Mouse (Mus musculus): Measurements from ENCODE around the gene Pqbp1. TPM values are rescaled to one million over a fixed set of nuclear protein-coding genes. Genes with fewer than 3 reads are reported as not detected.

The Pqbp1 gene
- polyA plus RNA-seq, 1 experiment from 2014 or later: 191 TPM

GRCm38 (mm10) chrX:7865343-7865742, 33.7 kb downstream of the Pqbp1 start:
- no peak overlapping the region for H3K9ac ChIP-seq (replicated peaks; ENCODE audit: low read depth, low read length)
- H3K9me3 ChIP-seq (ENCODE audit: control insufficient read depth, low read length): no peaks in the 10 kb centered on the region
- H3K4me2 ChIP-seq (ENCODE audit: low read depth, low read length): no peak overlapping the region
- H3K4me1 ChIP-seq (ENCODE audit: control insufficient read depth, insufficient read depth, low read length): no peaks in the 10 kb centered on the region
- no peak overlapping the region for H3K4me3 ChIP-seq (ENCODE audit: low read depth, low read length)
- ATAC-seq (ENCODE audit: low read depth): no peak
- WGBS: 85% methylated on average over 2 of the region's 2 CpGs
- H3K27ac ChIP-seq (ENCODE audit: low read depth, low read length): no peak overlapping the region
- no peaks in the 10 kb centered on the region for H3K27me3 ChIP-seq (ENCODE audit: control insufficient read depth, insufficient read depth, low read length)
- H3K36me3 ChIP-seq (ENCODE audit: control insufficient read depth, insufficient read depth, low read length): no peaks in the 10 kb centered on the region

GRCm38 (mm10) chrX:7864551-7864950, 34.5 kb downstream of the Pqbp1 start:
- no peak overlapping the region for H3K4me2 ChIP-seq (ENCODE audit: low read depth, low read length)
- H3K4me1 ChIP-seq (ENCODE audit: control insufficient read depth, insufficient read depth, low read length): no peaks in the 10 kb centered on the region
- H3K27me3 ChIP-seq (ENCODE audit: control insufficient read depth, insufficient read depth, low read length): no peaks in the 10 kb centered on the region
- H3K9ac ChIP-seq (replicated peaks; ENCODE audit: low read depth, low read length): no peak overlapping the region
- H3K9me3 ChIP-seq (ENCODE audit: control insufficient read depth, low read length): no peaks in the 10 kb centered on the region
- no peak for ATAC-seq (ENCODE audit: low read depth)
- WGBS: 76% methylated on average over 3 of the region's 3 CpGs
- no peaks in the 10 kb centered on the region for H3K36me3 ChIP-seq (ENCODE audit: control insufficient read depth, insufficient read depth, low read length)
- H3K4me3 ChIP-seq (ENCODE audit: low read depth, low read length): no peak overlapping the region
- no peak overlapping the region for H3K27ac ChIP-seq (ENCODE audit: low read depth, low read length)

GRCm38 (mm10) chrX:7863181-7863580, 35.9 kb downstream of the Pqbp1 start:
- Histone ChIP-seq H3K4me1 (ENCODE audit: control insufficient read depth, insufficient read depth, low read length) (no peaks in the 10 kb centered on the region), H3K4me3 (ENCODE audit: low read depth, low read length) (no peak overlapping the region), H3K36me3 (ENCODE audit: control insufficient read depth, insufficient read depth, low read length) (no peaks in the 10 kb centered on the region), H3K4me2 (ENCODE audit: low read depth, low read length) (no peak overlapping the region), H3K27ac (ENCODE audit: low read depth, low read length) (no peak overlapping the region), H3K27me3 (ENCODE audit: control insufficient read depth, insufficient read depth, low read length) (no peaks in the 10 kb centered on the region), H3K9me3 (ENCODE audit: control insufficient read depth, low read length) (no peaks in the 10 kb centered on the region), H3K9ac (replicated peaks; ENCODE audit: low read depth, low read length) (no peak overlapping the region)
- 91% methylated on average over 1 of the region's 1 CpGs for WGBS
- no peak for ATAC-seq (ENCODE audit: low read depth)

- H3K4me3 ChIP-seq (ENCODE audit: low read depth, low read length): no peak overlapping the region
- H3K4me2 ChIP-seq (ENCODE audit: low read depth, low read length): no peak overlapping the region
- no peak overlapping the region for H3K27ac ChIP-seq (ENCODE audit: low read depth, low read length)
- H3K36me3 ChIP-seq (ENCODE audit: control insufficient read depth, insufficient read depth, low read length): no peaks in the 10 kb centered on the region
- no peak for ATAC-seq (ENCODE audit: low read depth)
- WGBS: 91% methylated on average over 3 of the region's 3 CpGs
- no peak overlapping the region for H3K9ac ChIP-seq (replicated peaks; ENCODE audit: low read depth, low read length)
- H3K4me1 ChIP-seq (ENCODE audit: control insufficient read depth, insufficient read depth, low read length): no peaks in the 10 kb centered on the region
- H3K27me3 ChIP-seq (ENCODE audit: control insufficient read depth, insufficient read depth, low read length): no peaks in the 10 kb centered on the region
- no peaks in the 10 kb centered on the region for H3K9me3 ChIP-seq (ENCODE audit: control insufficient read depth, low read length)
Observed at GRCm38 (mm10) chrX:7859191-7859753, 39.8 kb downstream of the Pqbp1 start.

- no peaks in the 10 kb centered on the region for H3K4me1 ChIP-seq (ENCODE audit: control insufficient read depth, insufficient read depth, low read length)
- no peak overlapping the region for H3K4me3 ChIP-seq (ENCODE audit: low read depth, low read length)
- no peak overlapping the region for H3K4me2 ChIP-seq (ENCODE audit: low read depth, low read length)
- no peak for ATAC-seq (ENCODE audit: low read depth)
- no peak overlapping the region for H3K27ac ChIP-seq (ENCODE audit: low read depth, low read length)
- no peak overlapping the region for H3K9ac ChIP-seq (replicated peaks; ENCODE audit: low read depth, low read length)
- H3K27me3 ChIP-seq (ENCODE audit: control insufficient read depth, insufficient read depth, low read length): no peaks in the 10 kb centered on the region
- no peaks in the 10 kb centered on the region for H3K9me3 ChIP-seq (ENCODE audit: control insufficient read depth, low read length)
- no peaks in the 10 kb centered on the region for H3K36me3 ChIP-seq (ENCODE audit: control insufficient read depth, insufficient read depth, low read length)
- 59% methylated on average over 2 of the region's 2 CpGs for WGBS
Observed at GRCm38 (mm10) chrX:7854578-7854977, 44.5 kb downstream of the Pqbp1 start.

GRCm38 (mm10) chrX:7847845-7848244, 51.2 kb downstream of the Pqbp1 start:
- Histone ChIP-seq H3K36me3 (ENCODE audit: control insufficient read depth, insufficient read depth, low read length) (no peaks in the 10 kb centered on the region), H3K27ac (ENCODE audit: low read depth, low read length) (no peak overlapping the region), H3K27me3 (ENCODE audit: control insufficient read depth, insufficient read depth, low read length) (no peaks in the 10 kb centered on the region), H3K4me2 (ENCODE audit: low read depth, low read length) (no peak overlapping the region), H3K4me3 (ENCODE audit: low read depth, low read length) (no peak overlapping the region), H3K9ac (replicated peaks; ENCODE audit: low read depth, low read length) (no peak overlapping the region), H3K9me3 (ENCODE audit: control insufficient read depth, low read length) (no peaks in the 10 kb centered on the region), H3K4me1 (ENCODE audit: control insufficient read depth, insufficient read depth, low read length) (0 out of 2 replicates have a peak, but pooled peaks cover 5% of the 10 kb centered on the region)
- peak; percentile 73; the same call in 1 of the 2 replicates for ATAC-seq (ENCODE audit: low read depth)
- WGBS: 59% methylated on average over 2 of the region's 2 CpGs

Other genes starting within 250 kb of the Pqbp1 start
- 1.3 and 2.0 TPM in 2 replicates for gene Prickle3, start 242.0 kb downstream of the Pqbp1 start, polyA plus RNA-seq (2014; fragmentation: Nextera tagmentation; extraction: Ambion mirVana)
- 12.5 and 23.2 TPM in 2 replicates for gene Plp2, start 227.9 kb downstream of the Pqbp1 start, polyA plus RNA-seq (2014; fragmentation: Nextera tagmentation; extraction: Ambion mirVana)
- gene Magix, start 218.0 kb downstream of the Pqbp1 start, polyA plus RNA-seq (2014; fragmentation: Nextera tagmentation; extraction: Ambion mirVana): 0.20 TPM in 1 of 2 replicates, not detected in the other
- gene Gpkow, start 202.1 kb downstream of the Pqbp1 start, polyA plus RNA-seq (2014; fragmentation: Nextera tagmentation; extraction: Ambion mirVana): 50.0 and 55.7 TPM in 2 replicates
- 22.3 and 23.6 TPM in 2 replicates for gene Wdr45, start 184.9 kb downstream of the Pqbp1 start, polyA plus RNA-seq (2014; fragmentation: Nextera tagmentation; extraction: Ambion mirVana)
- gene Gm45208, start 177.0 kb downstream of the Pqbp1 start, polyA plus RNA-seq (2014; fragmentation: Nextera tagmentation; extraction: Ambion mirVana): 0.47 and 2.9 TPM in 2 replicates
- 137 and 147 TPM in 2 replicates for gene Praf2, start 170.8 kb downstream of the Pqbp1 start, polyA plus RNA-seq (2014; fragmentation: Nextera tagmentation; extraction: Ambion mirVana)
- gene Ccdc120, start 148.4 kb downstream of the Pqbp1 start, polyA plus RNA-seq (2014; fragmentation: Nextera tagmentation; extraction: Ambion mirVana): 55.9 and 57.1 TPM in 2 replicates
- gene Tfe3, start 136.7 kb downstream of the Pqbp1 start, polyA plus RNA-seq (2014; fragmentation: Nextera tagmentation; extraction: Ambion mirVana): 16.6 and 23.8 TPM in 2 replicates
- 57.3 and 74.5 TPM in 2 replicates for gene Gripap1, start 109.5 kb downstream of the Pqbp1 start, polyA plus RNA-seq (2014; fragmentation: Nextera tagmentation; extraction: Ambion mirVana)
- gene Kcnd1, start 77.0 kb downstream of the Pqbp1 start, polyA plus RNA-seq (2014; fragmentation: Nextera tagmentation; extraction: Ambion mirVana): 5.8 and 7.7 TPM in 2 replicates
- gene Otud5, start 57.9 kb downstream of the Pqbp1 start, polyA plus RNA-seq (2014; fragmentation: Nextera tagmentation; extraction: Ambion mirVana): 26.8 and 28.1 TPM in 2 replicates
- 20.7 and 22.9 TPM in 2 replicates for gene Pim2, start 21.0 kb downstream of the Pqbp1 start, polyA plus RNA-seq (2014; fragmentation: Nextera tagmentation; extraction: Ambion mirVana)
- gene Slc35a2, start 15.2 kb downstream of the Pqbp1 start, polyA plus RNA-seq (2014; fragmentation: Nextera tagmentation; extraction: Ambion mirVana): 23.6 and 25.1 TPM in 2 replicates
- 146 and 167 TPM in 2 replicates for gene Timm17b, start 88 bp upstream of the Pqbp1 start, polyA plus RNA-seq (2014; fragmentation: Nextera tagmentation; extraction: Ambion mirVana)
- gene Gm10491, start 8.6 kb upstream of the Pqbp1 start, polyA plus RNA-seq (2014; fragmentation: Nextera tagmentation; extraction: Ambion mirVana): not detected in 2 replicates
- not detected in 2 replicates for gene Gm10490, start 10.3 kb upstream of the Pqbp1 start, polyA plus RNA-seq (2014; fragmentation: Nextera tagmentation; extraction: Ambion mirVana)
- 245 and 258 TPM in 2 replicates for gene Pcsk1n, start 20.6 kb upstream of the Pqbp1 start, polyA plus RNA-seq (2014; fragmentation: Nextera tagmentation; extraction: Ambion mirVana)
- gene Eras, start 29.3 kb upstream of the Pqbp1 start, polyA plus RNA-seq (2014; fragmentation: Nextera tagmentation; extraction: Ambion mirVana): not detected in 2 replicates
- 56.8 and 59.1 TPM in 2 replicates for gene Hdac6, start 48.6 kb upstream of the Pqbp1 start, polyA plus RNA-seq (2014; fragmentation: Nextera tagmentation; extraction: Ambion mirVana)
- gene Gata1, start 78.8 kb upstream of the Pqbp1 start, polyA plus RNA-seq (2014; fragmentation: Nextera tagmentation; extraction: Ambion mirVana): not detected in 2 replicates
- gene Glod5, start 119.2 kb upstream of the Pqbp1 start, polyA plus RNA-seq (2014; fragmentation: Nextera tagmentation; extraction: Ambion mirVana): 0.43 and 1.2 TPM in 2 replicates
- gene Suv39h1, start 175.5 kb upstream of the Pqbp1 start, polyA plus RNA-seq (2014; fragmentation: Nextera tagmentation; extraction: Ambion mirVana): 37.2 and 38.2 TPM in 2 replicates
- gene Was, start 191.2 kb upstream of the Pqbp1 start, polyA plus RNA-seq (2014; fragmentation: Nextera tagmentation; extraction: Ambion mirVana): 0.12 and 0.28 TPM in 2 replicates
- gene Wdr13, start 233.6 kb upstream of the Pqbp1 start, polyA plus RNA-seq (2014; fragmentation: Nextera tagmentation; extraction: Ambion mirVana): 63.7 and 66.9 TPM in 2 replicates
- gene Rbm3, start 246.6 kb upstream of the Pqbp1 start, polyA plus RNA-seq (2014; fragmentation: Nextera tagmentation; extraction: Ambion mirVana): 379 and 383 TPM in 2 replicates